Mouse (Mus musculus): ENCODE results near the gene Bcar3.

The Bcar3 gene

GRCm38 (mm10) chr3:122511721-122512619 is 218.0 kb downstream of the Bcar3 start:
- DNase-seq (ENCODE audit: low read depth): no peak

GRCm38 (mm10) chr3:122512725-122513375 is 218.9 kb downstream of the Bcar3 start:
- no peak for DNase-seq (ENCODE audit: low read depth)

- peak; percentile 47 for DNase-seq (ENCODE audit: low read depth)
Observed at GRCm38 (mm10) chr3:122515568-122516326, 221.8 kb downstream of the Bcar3 start.

- DNase-seq (ENCODE audit: low read depth): no peak
Observed at GRCm38 (mm10) chr3:122516327-122516695, 222.4 kb downstream of the Bcar3 start.

- DNase-seq (ENCODE audit: low read depth): no peak
Observed at GRCm38 (mm10) chr3:122517726-122518125, 223.8 kb downstream of the Bcar3 start.

GRCm38 (mm10) chr3:122518231-122518736 is 224.3 kb downstream of the Bcar3 start:
- peak; percentile 71 for DNase-seq (ENCODE audit: low read depth)

GRCm38 (mm10) chr3:122519082-122519481 is 225.1 kb downstream of the Bcar3 start:
- no peak for DNase-seq (ENCODE audit: low read depth)

GRCm38 (mm10) chr3:122520365-122520764 is 226.4 kb downstream of the Bcar3 start:
- DNase-seq (ENCODE audit: low read depth): no peak

- no peak for DNase-seq (ENCODE audit: low read depth)
Observed at GRCm38 (mm10) chr3:122520875-122521274, 226.9 kb downstream of the Bcar3 start.

GRCm38 (mm10) chr3:122521294-122521693 is 227.4 kb downstream of the Bcar3 start:
- no peak for DNase-seq (ENCODE audit: low read depth)

- DNase-seq (ENCODE audit: low read depth): no peak
Observed at GRCm38 (mm10) chr3:122528477-122528876, 234.5 kb downstream of the Bcar3 start.

- no peak for DNase-seq (ENCODE audit: low read depth)
Observed at GRCm38 (mm10) chr3:122535938-122536703, 242.2 kb downstream of the Bcar3 start.

- DNase-seq (ENCODE audit: low read depth): no peak
Observed at GRCm38 (mm10) chr3:122538851-122539250, 244.9 kb downstream of the Bcar3 start.

- no peak for DNase-seq (ENCODE audit: low read depth)
Observed at GRCm38 (mm10) chr3:122539961-122540690, 246.2 kb downstream of the Bcar3 start.

GRCm38 (mm10) chr3:122540918-122541317 is 247.0 kb downstream of the Bcar3 start:
- no peak for DNase-seq (ENCODE audit: low read depth)

GRCm38 (mm10) chr3:122545346-122545745 is 251.4 kb downstream of the Bcar3 start:
- DNase-seq (ENCODE audit: low read depth): no peak

GRCm38 (mm10) chr3:122547469-122547868 is 253.5 kb downstream of the Bcar3 start:
- no peak for DNase-seq (ENCODE audit: low read depth)

- no peak for DNase-seq (ENCODE audit: low read depth)
Observed at GRCm38 (mm10) chr3:122551174-122551573, 257.2 kb downstream of the Bcar3 start.

GRCm38 (mm10) chr3:122557766-122558165 is 263.8 kb downstream of the Bcar3 start:
- DNase-seq (ENCODE audit: low read depth): no peak

- DNase-seq (ENCODE audit: low read depth): peak; percentile 27
Observed at GRCm38 (mm10) chr3:122565285-122565684, 271.3 kb downstream of the Bcar3 start.

- DNase-seq (ENCODE audit: low read depth): peak; percentile 11
Observed at GRCm38 (mm10) chr3:122566112-122566511, 272.2 kb downstream of the Bcar3 start.
